27 mouse cellular contexts compared by ENCODE assay signal in the genomic region with DNA sequence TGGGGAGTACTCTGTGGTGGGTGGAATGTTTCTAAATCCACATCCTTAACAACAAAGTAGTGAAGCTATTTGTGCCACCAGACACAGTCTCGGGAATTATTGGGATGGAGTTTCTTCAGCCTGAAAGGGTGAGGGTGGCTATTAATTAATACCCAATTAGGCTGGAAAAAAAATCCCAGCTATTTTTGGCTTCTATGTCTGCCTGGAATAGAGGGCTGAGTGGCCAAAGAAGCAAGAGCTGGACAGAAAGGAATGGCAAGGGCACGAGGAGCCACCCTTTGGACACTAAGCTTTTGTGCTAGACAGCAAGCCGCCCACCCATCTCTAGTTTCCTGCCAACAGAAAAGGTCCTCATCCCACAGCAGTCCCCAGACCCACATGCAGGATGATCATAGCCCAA.
"Had no signal": no experiment of that assay in that cellular context is flagged by ENCODE, and none has a peak within 500 bp of the region (broad histone marks: within the 10 kb centered on the region; RNA-seq: fewer than 3 reads in every experiment).

No protein-coding gene starts in this region.

- H3K4me2 ChIP-seq: embryonic facial prominence, embryonic 12.5 days; embryonic facial prominence, embryonic 13.5 days; embryonic facial prominence, embryonic 15.5 days; forebrain, embryonic 12.5 days; forebrain, embryonic 13.5 days; forebrain, embryonic 15.5 days had no signal

- H3K36me3 ChIP-seq: embryonic facial prominence, embryonic 10.5 days; embryonic facial prominence, embryonic 12.5 days; embryonic facial prominence, embryonic 13.5 days; embryonic facial prominence, embryonic 15.5 days; forebrain, embryonic 10.5 days; forebrain, embryonic 12.5 days; forebrain, embryonic 15.5 days had no signal

- H3K27me3 ChIP-seq: embryonic facial prominence, embryonic 12.5 days; embryonic facial prominence, embryonic 13.5 days; embryonic facial prominence, embryonic 15.5 days; forebrain, embryonic 12.5 days; forebrain, embryonic 13.5 days; forebrain, embryonic 15.5 days had no signal

- DNase-seq: cerebellum, adult 2 months; cerebellum, adult 8-10 months; cerebellum, adult 9-10 months; cerebellum, postnatal 14 days; cerebellum, postnatal 25 days; cerebellum, postnatal 36 days; embryo, embryonic 11 days; forebrain, postnatal 0 days; gastrocnemius, adult 2 months; gastrocnemius, postnatal 10 days; gastrocnemius, postnatal 14 days; gastrocnemius, postnatal 25 days; gastrocnemius, postnatal 36 days; heart, adult 11 months; heart, adult 18-20 months; heart, adult 2 months had no signal

- ATAC-seq: forebrain, embryonic 13.5 days; forebrain, embryonic 14.5 days; forebrain, embryonic 15.5 days; forebrain, embryonic 16.5 days; forebrain, postnatal 0 days had no signal

- H3K4me3 ChIP-seq: embryonic facial prominence, embryonic 10.5 days; embryonic facial prominence, embryonic 12.5 days; embryonic facial prominence, embryonic 13.5 days; embryonic facial prominence, embryonic 15.5 days; erythroblast, embryonic 14.5 days; forebrain, embryonic 10.5 days; forebrain, embryonic 12.5 days; forebrain, embryonic 13.5 days; forebrain, embryonic 15.5 days; gastrocnemius, adult 2 months; heart, adult 2 months had no signal
